Mouse (Mus musculus) ovary, postnatal 14 days (tissue): ENCODE results near the gene Vmn2r124.
"Not testable (repeated sequence)": the region's sequence is repeated elsewhere in the genome, so short reads cannot be mapped to it uniquely, and the experiment has no call there.

Experiments used
- DNase-seq: peaks from one replicate; pipeline ENCODE4 v3.0.0; 2022; ENCODE audit warnings: low spot score

Vmn2r124 gene

GRCm38 (mm10) chr17:18049124-18049523, at the start of gene Vmn2r124:
TSS of gene Vmn2r124 (plus strand) at chr17:18049424.
- DNase-seq: no peak

GRCm38 (mm10) chr17:18004752-18005151, 44.5 kb upstream of the Vmn2r124 start:
- DNase-seq: no peak

- DNase-seq: no peak
Measured at GRCm38 (mm10) chr17:18021433-18021832, 27.8 kb upstream of the Vmn2r124 start, which contains the start of gene Fpr-rs4. TSS of gene Fpr-rs4 (plus strand) at chr17:18021733.

GRCm38 (mm10) chr17:18084716-18085115, 35.5 kb downstream of the Vmn2r124 start, which contains the start of gene Vmn2r91:
TSS of gene Vmn2r91 (plus strand) at chr17:18085016.
- DNase-seq: not testable (repeated sequence)

GRCm38 (mm10) chr17:18095626-18096025, 46.4 kb downstream of the Vmn2r124 start:
- not testable (repeated sequence) for DNase-seq

GRCm38 (mm10) chr17:18102265-18102664, 53.0 kb downstream of the Vmn2r124 start:
- not testable (repeated sequence) for DNase-seq
